Mouse (Mus musculus) heart, adult 18-20 months (tissue): ENCODE results near the gene Prkacb. TPM values are rescaled to one million over a fixed set of nuclear protein-coding genes. Genes with fewer than 3 reads are reported as not detected.

ENCODE experiments used
- DNase-seq, 2 experiments: peaks; one replicate each; pipeline ENCODE4 v3.0.0; 2021 to 2022; ENCODE audit warnings: mixed read lengths in 1 of 2
- total RNA-seq, 2 experiments: library from RNA; stranded (reverse); gene quantifications; 2 replicates each; pipeline ENCODE4 v1.2.3; 2021

Prkacb gene
- total RNA-seq, 2 experiments from 2014 or later: 60.8 to 66.0 TPM

GRCm38 (mm10) chr3:146723037-146723436 lies 89.8 kb downstream of the Prkacb start:
- DNase-seq: no peak

GRCm38 (mm10) chr3:146719696-146720095 lies 93.1 kb downstream of the Prkacb start:
- no peak for DNase-seq

GRCm38 (mm10) chr3:146718251-146718650 lies 94.5 kb downstream of the Prkacb start:
- no peak for DNase-seq

- no peak for DNase-seq
Observed at GRCm38 (mm10) chr3:146712305-146712704, 100.5 kb downstream of the Prkacb start.

GRCm38 (mm10) chr3:146711559-146711958 lies 101.2 kb downstream of the Prkacb start:
- no peak for DNase-seq

- no peak for DNase-seq
Observed at GRCm38 (mm10) chr3:146711084-146711483, 101.7 kb downstream of the Prkacb start.

- no peak for DNase-seq
Observed at GRCm38 (mm10) chr3:146709086-146709485, 103.7 kb downstream of the Prkacb start.

GRCm38 (mm10) chr3:146708381-146708780 lies 104.4 kb downstream of the Prkacb start:
- DNase-seq: no peak

- no peak for DNase-seq
Observed at GRCm38 (mm10) chr3:146704099-146704498, 108.7 kb downstream of the Prkacb start.

- peak in 1 of 2 experiments; percentile 27 for DNase-seq
Observed at GRCm38 (mm10) chr3:146700051-146700450, 112.7 kb downstream of the Prkacb start.

GRCm38 (mm10) chr3:146698982-146699381 lies 113.8 kb downstream of the Prkacb start:
- DNase-seq: peak in 1 of 2 experiments; percentile 12

- no peak for DNase-seq
Observed at GRCm38 (mm10) chr3:146692547-146692946, 120.2 kb downstream of the Prkacb start.

GRCm38 (mm10) chr3:146687121-146687725 lies 125.6 kb downstream of the Prkacb start:
- no peak for DNase-seq

- no peak for DNase-seq
Observed at GRCm38 (mm10) chr3:146686428-146686827, 126.4 kb downstream of the Prkacb start.

- DNase-seq: peak; percentile 71 to 79
Observed at GRCm38 (mm10) chr3:146684811-146685675, 127.7 kb downstream of the Prkacb start, which contains the start of gene Samd13. TSS of gene Samd13 (minus strand) at chr3:146685592.

GRCm38 (mm10) chr3:146683095-146683494 lies 129.7 kb downstream of the Prkacb start:
- DNase-seq: no peak

- DNase-seq: peak; percentile 70 to 82
Observed at GRCm38 (mm10) chr3:146682140-146682651, 130.6 kb downstream of the Prkacb start.

- peak in 1 of 2 experiments; percentile 29 for DNase-seq
Observed at GRCm38 (mm10) chr3:146681696-146682095, 131.1 kb downstream of the Prkacb start.

- no peak for DNase-seq
Observed at GRCm38 (mm10) chr3:146680625-146681024, 132.2 kb downstream of the Prkacb start.

GRCm38 (mm10) chr3:146679646-146680045 lies 133.1 kb downstream of the Prkacb start:
- no peak for DNase-seq
